Mouse (Mus musculus) yolk sac, embryonic 10.5 days (tissue): Measurements from ENCODE around the gene Tubb4a.
"Not testable (repeated sequence)": the region's sequence is repeated elsewhere in the genome, so short reads cannot be mapped to it uniquely, and the experiment has no call there.

Experiments
- DNase-seq: peaks from one replicate; pipeline ENCODE4 v3.0.0-alpha.2; 2017; ENCODE audit warnings: low spot score

Gene Tubb4a

GRCm38 (mm10) chr17:57058891-57059485, 28.6 kb downstream of the Tubb4a start, which contains the start of gene Crb3:
Crb3 (plus strand) TSS chr17:57059105.
- peak; percentile 34 for DNase-seq

GRCm38 (mm10) chr17:57056246-57056645, 31.3 kb downstream of the Tubb4a start:
- DNase-seq, result no peak

DNA sequence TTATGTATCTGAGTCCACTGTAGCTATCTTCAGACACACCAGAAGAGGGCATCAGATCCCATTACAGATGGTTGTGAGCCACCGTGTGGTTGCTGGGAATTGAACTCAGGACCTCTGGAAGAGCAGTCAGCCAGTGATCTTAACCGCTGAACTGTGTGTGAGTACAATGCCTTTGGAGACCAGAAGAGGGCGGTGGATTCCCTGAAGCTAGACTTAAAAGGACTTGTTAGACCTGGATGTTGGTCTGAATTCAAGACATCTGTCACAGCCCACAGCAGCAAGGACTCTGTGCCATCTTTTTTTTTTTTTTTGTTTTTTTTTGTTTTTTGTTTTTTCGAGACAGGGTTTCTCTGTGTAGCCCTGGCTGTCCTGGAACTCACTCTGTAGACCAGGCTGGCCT, 35.9 kb downstream of the Tubb4a start:
- DNase-seq, result not testable (repeated sequence)

DNA sequence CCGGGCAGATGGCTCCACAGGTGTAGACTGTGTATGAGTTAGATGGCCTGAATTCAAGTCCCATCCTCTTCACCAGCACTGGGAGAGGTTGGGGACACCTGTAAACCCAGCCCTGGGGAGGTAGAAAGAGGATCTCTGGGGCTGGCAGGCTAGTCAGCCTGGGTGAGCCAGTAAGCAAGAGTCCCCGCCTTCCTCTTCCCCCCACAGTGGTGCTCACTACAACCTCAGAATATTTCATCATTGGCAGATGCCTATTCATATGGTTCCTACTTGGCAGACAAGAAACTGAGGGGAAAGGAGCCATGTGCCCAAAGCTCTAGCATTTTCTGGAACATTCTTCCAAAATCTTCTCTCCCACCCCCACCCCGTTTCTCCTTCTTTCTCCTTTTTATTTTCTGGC, 38.8 kb downstream of the Tubb4a start:
- no peak for DNase-seq

DNA sequence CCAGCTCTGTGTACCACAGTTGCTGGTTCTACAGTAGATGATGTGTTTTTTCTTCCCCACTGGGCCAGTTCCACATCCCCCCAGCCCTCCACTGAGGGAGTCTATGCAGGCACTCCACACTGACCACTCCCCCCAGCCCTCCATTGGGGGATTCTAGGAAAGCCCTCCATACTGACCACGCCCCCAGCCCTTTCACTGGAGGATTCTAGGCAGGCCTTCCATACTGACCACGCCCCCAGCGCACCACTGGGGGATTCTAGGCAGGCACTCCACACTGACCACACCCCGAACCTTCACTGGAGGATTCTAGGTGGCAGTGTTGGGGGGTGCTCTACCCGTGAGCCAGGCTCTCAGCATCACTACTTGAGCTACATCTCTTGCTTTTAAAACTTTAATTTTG, 40.2 kb downstream of the Tubb4a start:
- no peak for DNase-seq

GRCm38 (mm10) chr17:57041554-57041953, 46.0 kb downstream of the Tubb4a start, which contains the start of gene Slc25a41:
Slc25a41 (minus strand) TSS chr17:57041654.
- DNase-seq, result no peak

GRCm38 (mm10) chr17:57038978-57039377, 48.6 kb downstream of the Tubb4a start:
- no peak for DNase-seq

- DNase-seq, result no peak
Measured at GRCm38 (mm10) chr17:57032854-57033253, 54.7 kb downstream of the Tubb4a start.

GRCm38 (mm10) chr17:57031661-57032420, 55.7 kb downstream of the Tubb4a start:
- peak; percentile 100 for DNase-seq

DNA sequence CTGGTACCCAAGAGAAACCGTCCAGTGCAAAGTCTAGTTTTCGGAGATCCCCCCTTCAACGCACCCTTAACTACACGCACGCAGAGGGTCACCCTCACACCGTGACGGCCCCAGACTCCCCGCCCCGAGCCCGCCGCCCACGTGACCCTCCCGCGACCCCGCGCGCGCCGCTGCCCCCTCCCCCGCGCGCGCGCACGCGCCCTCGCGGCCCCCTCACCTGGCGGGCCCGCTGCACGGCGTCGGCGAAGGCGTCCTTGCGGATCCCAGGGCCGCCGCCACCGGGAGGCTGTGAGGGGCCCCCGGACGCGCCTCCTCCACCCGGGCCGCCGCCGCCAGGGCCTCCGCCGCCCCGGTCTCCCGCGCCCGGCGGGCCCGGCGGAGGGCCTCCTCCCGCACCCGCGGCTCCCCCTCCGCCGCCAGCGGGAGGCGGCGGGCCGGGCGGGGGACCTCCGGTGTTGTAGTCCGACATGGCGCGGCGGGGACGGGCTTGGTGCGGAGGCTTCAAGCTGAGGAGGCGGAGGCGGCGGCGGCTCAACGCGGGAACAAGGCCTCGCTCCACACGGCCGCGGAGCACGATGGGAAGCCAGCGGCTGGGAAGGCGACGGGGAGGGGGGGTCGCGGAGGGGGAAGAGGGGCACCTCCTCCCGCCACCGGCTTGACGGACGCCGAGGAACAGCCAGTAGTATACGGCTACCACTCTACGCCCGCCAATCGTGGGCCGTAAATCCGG, 56.5 kb downstream of the Tubb4a start, which contains the start of gene Khsrp:
Gene Khsrp, minus strand, starts transcription at position 592 of the 730 bp plus-strand sequence.
- DNase-seq, result peak; percentile 55
